Mouse (Mus musculus) spleen, adult 18-20 months (tissue): Measurements from ENCODE around the gene S100a9.

ENCODE experiments used
- DNase-seq, 2 experiments: peaks; one replicate each; pipeline ENCODE4 v3.0.0; 2022; ENCODE audit warnings: mixed read lengths in 2 of 2

Gene S100a9

GRCm38 (mm10) chr3:90695613-90696012 lies at the start of gene S100a9:
TSS of gene S100a9 (minus strand) at chr3:90695721.
- no peak for DNase-seq

- no peak for DNase-seq
Observed at GRCm38 (mm10) chr3:90726606-90727005, 31.1 kb upstream of the S100a9 start, which contains the start of gene Pglyrp4. TSS of gene Pglyrp4 (plus strand) at chr3:90726906.

- peak; percentile 53 to 80 for DNase-seq
Observed at GRCm38 (mm10) chr3:90709591-90710460, 14.3 kb upstream of the S100a9 start.

GRCm38 (mm10) chr3:90708523-90709202 lies 13.1 kb upstream of the S100a9 start:
- no peak for DNase-seq

- no peak for DNase-seq
Observed at GRCm38 (mm10) chr3:90702244-90702643, 6.7 kb upstream of the S100a9 start.

- DNase-seq = no peak
Observed at GRCm38 (mm10) chr3:90693496-90693895, 2.0 kb downstream of the S100a9 start.

- DNase-seq = no peak
Observed at GRCm38 (mm10) chr3:90686835-90687234, 8.7 kb downstream of the S100a9 start.

GRCm38 (mm10) chr3:90683929-90684328 lies 11.6 kb downstream of the S100a9 start:
- DNase-seq = no peak

- no peak for DNase-seq
Observed at GRCm38 (mm10) chr3:90678656-90679055, 16.9 kb downstream of the S100a9 start.

GRCm38 (mm10) chr3:90668846-90669245 lies 26.7 kb downstream of the S100a9 start, which contains the start of gene S100a8:
TSS of gene S100a8 (plus strand) at chr3:90668978.
- DNase-seq = no peak

- DNase-seq = no peak
Observed at GRCm38 (mm10) chr3:90664219-90664618, 31.3 kb downstream of the S100a9 start.

GRCm38 (mm10) chr3:90659364-90660044 lies 36.0 kb downstream of the S100a9 start:
- DNase-seq = no peak

- no peak for DNase-seq
Observed at GRCm38 (mm10) chr3:90657405-90657804, 38.1 kb downstream of the S100a9 start.

- no peak for DNase-seq
Observed at GRCm38 (mm10) chr3:90653717-90654116, 41.8 kb downstream of the S100a9 start, which contains the start of gene S100a7a. TSS of gene S100a7a (plus strand) at chr3:90654017.

- peak; percentile 11 to 66 for DNase-seq
Observed at GRCm38 (mm10) chr3:90652878-90653508, 42.5 kb downstream of the S100a9 start.

GRCm38 (mm10) chr3:90649832-90650231 lies 45.7 kb downstream of the S100a9 start:
- no peak for DNase-seq

- no peak for DNase-seq
Observed at GRCm38 (mm10) chr3:90648981-90649380, 46.5 kb downstream of the S100a9 start.

GRCm38 (mm10) chr3:90647291-90647690 lies 48.2 kb downstream of the S100a9 start:
- no peak for DNase-seq

GRCm38 (mm10) chr3:90644220-90644619 lies 51.3 kb downstream of the S100a9 start:
- DNase-seq = peak; percentile 15 to 55
